Mouse (Mus musculus): ENCODE measurements around the gene Bcl2l12.

DNA sequence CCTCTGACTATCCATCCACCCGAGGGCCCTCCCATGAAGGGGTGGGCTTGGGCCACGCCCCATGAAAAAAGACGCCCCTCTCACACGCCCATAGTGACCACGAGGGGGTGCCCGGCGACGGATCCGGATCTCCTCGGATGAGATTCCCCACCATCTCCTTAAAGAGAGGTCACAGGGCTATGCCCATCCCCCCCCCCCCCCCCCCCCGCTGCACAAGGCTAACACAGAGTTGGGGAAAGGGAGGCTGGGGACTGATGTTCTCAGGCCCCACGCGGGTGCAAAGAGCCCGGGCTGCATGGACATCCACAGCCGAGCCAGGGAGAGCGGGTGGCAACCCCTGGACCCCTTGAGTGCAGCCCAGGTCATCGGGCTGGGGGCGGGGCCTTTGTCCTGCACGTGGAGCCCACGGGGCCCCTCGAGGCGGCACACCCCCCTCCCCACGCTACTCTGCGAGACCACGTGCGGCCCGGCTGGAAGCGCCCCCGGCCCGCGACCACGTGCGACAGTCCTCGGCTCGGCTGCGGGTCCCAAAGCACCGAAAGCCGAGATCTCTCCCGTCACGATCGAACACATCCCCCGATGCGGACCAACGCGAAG lies 12.8 kb downstream of the Bcl2l12 start:
- TF ChIP-seq CTCF (IDR thresholded peaks at IDR 0.05; ENCODE audit: low read depth) (peak; percentile 62), EP300 (optimal IDR thresholded peaks at IDR 0.05) (no peak)
